Mouse (Mus musculus) neural tube, embryonic 15.5 days (tissue): ENCODE measurements around the gene Tbc1d22a. TPM values are rescaled to one million over a fixed set of nuclear protein-coding genes. Genes with fewer than 3 reads are reported as not detected.

Experiments used
- ATAC-seq: fragments of 200-750 bp; cut with Nextera tagmentation; 2 replicates; pipeline ENCODE4 v1.8.0; 2017; ENCODE audit warnings: mild to moderate bottlenecking, moderate TSS enrichment, moderate library complexity; ENCODE audit not compliant: low FRiP score
- H3K27ac ChIP-seq: fragments of 300-500 bp; sonication (generic); replicated peaks from 2 replicates; pipeline ENCODE4 v1.5.1; 2015; ENCODE audit warnings: mild to moderate bottlenecking, inconsistent platforms
- H3K27me3 ChIP-seq: fragments of 300-500 bp; sonication (generic); replicated peaks from 2 replicates; pipeline ENCODE4 v1.6.1; 2015; ENCODE audit warnings: inconsistent platforms
- H3K36me3 ChIP-seq: fragments of 300-500 bp; sonication (generic); 2 replicates; pipeline ENCODE4 v1.6.1; 2015; ENCODE audit warnings: inconsistent platforms
- H3K4me1 ChIP-seq: fragments of 300-500 bp; sonication (generic); 2 replicates; pipeline ENCODE4 v1.6.1; 2015; ENCODE audit warnings: inconsistent platforms
- H3K4me2 ChIP-seq: fragments of 300-500 bp; sonication (generic); 2 replicates; pipeline ENCODE4 v1.6.1; 2015; ENCODE audit warnings: inconsistent platforms, mild to moderate bottlenecking, moderate library complexity
- H3K4me3 ChIP-seq: fragments of 300-500 bp; sonication (generic); replicated peaks from 2 replicates; pipeline ENCODE4 v1.5.1; 2015; ENCODE audit warnings: mild to moderate bottlenecking, inconsistent platforms
- H3K9ac ChIP-seq: fragments of 300-500 bp; sonication (generic); replicated peaks from 2 replicates; pipeline ENCODE4 v1.6.1; 2015; ENCODE audit warnings: mild to moderate bottlenecking, inconsistent platforms
- H3K9me3 ChIP-seq: fragments of 300-500 bp; sonication (generic); replicated peaks from 2 replicates; pipeline ENCODE4 v1.6.1; 2016; ENCODE audit warnings: inconsistent platforms
- WGBS: fragments of 180-500 bp; shearing (Covaris S2); methylation state at CpG from one replicate; pipeline ENCODE4 v1.1.7; 2015; ENCODE audit warnings: mixed read lengths; 5-methylcytosine and 5-hydroxymethylcytosine counted together
- polyA plus RNA-seq: library from polyadenylated mRNA; unstranded; fragments of >200 nt; fragmentation: Nextera tagmentation; extraction: Ambion mirVana; gene quantifications from 2 replicates; pipeline ENCODE4 v1.2.1, GENCODE M21; 2015

Gene Tbc1d22a
- polyA plus RNA-seq, 1 experiment from 2014 or later = 11.0 TPM

DNA sequence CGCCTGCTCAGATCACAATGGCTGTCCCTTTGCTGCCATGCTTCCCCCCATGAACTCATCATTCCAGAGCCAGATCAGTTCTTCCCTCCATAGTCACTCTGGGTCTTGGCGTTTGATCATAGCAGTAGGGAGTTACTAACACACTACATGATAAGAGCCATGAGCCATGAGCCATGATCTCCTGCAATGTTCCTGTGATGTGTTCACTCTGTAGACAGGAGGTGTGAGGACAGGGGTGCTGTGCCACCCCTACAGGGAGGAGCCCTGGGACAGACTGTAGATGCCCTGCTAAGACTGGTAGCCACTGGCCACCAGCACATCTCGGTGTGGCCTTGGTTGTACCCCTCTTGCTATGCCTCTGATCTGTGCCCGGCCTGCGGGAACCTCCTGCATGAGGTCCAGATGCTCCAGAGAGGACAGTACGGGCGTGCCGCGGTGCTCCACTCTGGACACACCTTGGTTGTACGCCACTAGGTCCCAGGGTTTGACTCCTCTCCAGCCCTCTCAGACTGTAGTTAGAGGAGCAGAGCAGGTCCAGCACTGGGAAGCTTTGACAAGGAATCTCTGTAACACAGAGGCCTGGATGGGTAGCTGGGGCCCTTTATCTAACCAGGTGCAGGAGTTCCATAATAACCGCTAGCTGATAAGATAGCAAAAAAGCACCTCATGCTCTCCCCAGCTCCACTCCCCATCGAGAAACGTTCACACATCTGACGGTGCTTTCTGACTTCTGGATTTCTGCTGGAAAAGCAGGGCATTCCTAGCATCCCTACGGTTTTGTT is 224.9 kb downstream of the Tbc1d22a start:
- H3K27ac ChIP-seq = no peak overlapping the region
- H3K9me3 ChIP-seq = no peaks in the 10 kb centered on the region
- 0 out of 2 replicates have a peak, but pooled peaks cover 2% of the 10 kb centered on the region for H3K4me1 ChIP-seq
- 92% methylated on average over 15 of the region's 15 CpGs for WGBS
- H3K4me3 ChIP-seq = no peak overlapping the region
- no peaks in the 10 kb centered on the region for H3K27me3 ChIP-seq
- no peak overlapping the region for H3K9ac ChIP-seq
- no peak overlapping the region for H3K4me2 ChIP-seq
- H3K36me3 ChIP-seq = no peaks in the 10 kb centered on the region
- ATAC-seq = no peak

DNA sequence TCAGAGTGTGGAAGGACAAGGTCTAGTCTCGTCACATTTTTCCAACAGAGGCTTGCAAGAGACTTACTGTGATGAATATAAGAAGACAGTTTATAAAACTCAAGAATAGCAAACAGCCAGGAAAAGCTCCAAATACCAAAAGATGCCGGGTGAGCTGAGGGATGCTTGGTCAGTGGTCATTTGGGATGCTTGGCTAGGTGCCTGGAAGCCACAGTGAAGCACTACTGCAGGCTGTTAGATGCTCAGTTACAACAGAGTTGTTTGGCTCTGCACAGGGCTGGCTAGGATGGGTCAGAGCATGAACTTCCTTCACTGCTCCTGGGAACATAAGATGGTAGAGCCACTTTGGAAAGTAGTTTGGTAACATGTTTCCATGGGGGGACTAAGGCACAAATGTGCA is 230.0 kb downstream of the Tbc1d22a start:
- no peaks in the 10 kb centered on the region for H3K27me3 ChIP-seq
- ATAC-seq = no peak
- H3K27ac ChIP-seq = no peak overlapping the region
- H3K9me3 ChIP-seq = no peaks in the 10 kb centered on the region
- WGBS = 79% methylated on average over 2 of the region's 2 CpGs
- H3K36me3 ChIP-seq = no peaks in the 10 kb centered on the region
- no peak overlapping the region for H3K9ac ChIP-seq
- H3K4me1 ChIP-seq = no peaks in the 10 kb centered on the region
- H3K4me3 ChIP-seq = no peak overlapping the region
- H3K4me2 ChIP-seq = no peak overlapping the region

DNA sequence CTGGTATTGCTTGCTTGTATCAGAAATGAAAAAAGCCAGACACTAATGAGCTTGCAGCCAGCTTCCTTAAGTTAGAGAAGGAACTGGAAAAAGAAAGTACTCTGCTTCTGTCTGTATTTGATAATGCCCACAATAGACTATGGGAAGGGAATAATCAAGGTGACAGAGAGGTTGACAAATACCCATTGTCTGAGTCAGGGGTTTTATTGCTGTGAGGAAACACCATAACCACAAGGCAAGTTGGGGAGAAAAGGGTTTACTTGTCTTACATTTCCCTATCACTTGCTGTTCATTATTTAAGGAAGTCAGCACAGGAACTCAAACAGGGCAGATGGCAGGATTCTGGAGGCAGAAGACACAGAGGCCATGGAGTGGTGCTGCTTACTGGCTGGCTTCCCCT is 231.8 kb downstream of the Tbc1d22a start:
- Histone ChIP-seq H3K4me2 (no peak overlapping the region), H3K36me3 (no peaks in the 10 kb centered on the region), H3K27me3 (no peaks in the 10 kb centered on the region), H3K27ac (no peak overlapping the region), H3K9ac (no peak overlapping the region), H3K4me3 (no peak overlapping the region), H3K9me3 (no peaks in the 10 kb centered on the region), H3K4me1 (no peaks in the 10 kb centered on the region)
- ATAC-seq = no peak

DNA sequence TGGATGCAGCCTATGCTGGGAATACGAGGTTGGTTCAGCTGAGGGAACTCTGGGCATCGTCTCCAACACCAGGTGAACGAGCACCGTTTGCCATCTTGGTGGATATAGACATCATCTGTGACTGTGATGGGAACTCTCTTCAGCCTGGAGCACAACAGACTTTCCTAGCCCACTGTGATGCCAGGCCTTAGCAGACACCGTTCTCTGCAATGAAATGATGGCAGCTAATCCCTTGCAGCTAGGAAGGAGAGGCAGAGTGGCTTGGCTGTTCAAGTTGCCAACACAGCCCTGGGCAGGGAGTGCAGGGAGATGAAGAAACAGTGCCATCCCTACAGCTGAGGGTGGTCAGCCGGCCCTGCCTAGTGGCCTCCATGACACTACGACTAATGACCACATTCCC is 233.0 kb downstream of the Tbc1d22a start:
- H3K9me3 ChIP-seq = no peaks in the 10 kb centered on the region
- H3K4me2 ChIP-seq = no peak overlapping the region
- H3K4me1 ChIP-seq = no peaks in the 10 kb centered on the region
- H3K4me3 ChIP-seq = no peak overlapping the region
- H3K27me3 ChIP-seq = no peaks in the 10 kb centered on the region
- 82% methylated on average over 7 of the region's 7 CpGs for WGBS
- H3K36me3 ChIP-seq = no peaks in the 10 kb centered on the region
- ATAC-seq = no peak
- no peak overlapping the region for H3K27ac ChIP-seq
- no peak overlapping the region for H3K9ac ChIP-seq

DNA sequence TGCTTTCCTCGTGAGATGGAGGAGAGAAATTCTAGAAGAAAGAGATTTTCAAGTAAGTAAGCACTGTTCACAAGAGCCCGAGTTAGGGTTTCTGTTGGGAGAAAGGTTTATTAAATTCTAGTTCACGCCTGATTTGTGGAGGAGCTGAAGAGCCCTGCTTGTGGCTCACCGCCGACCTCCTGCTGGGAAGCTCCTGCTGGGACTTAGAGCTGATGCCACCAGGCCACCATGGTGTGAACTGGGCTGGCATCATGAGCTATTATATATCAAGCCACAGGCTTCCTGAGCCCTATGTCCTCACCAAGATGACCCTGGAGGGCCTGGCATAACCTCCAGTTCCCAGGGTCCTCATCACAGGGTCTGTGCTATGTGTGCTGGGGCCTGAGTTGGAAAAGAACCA is 235.0 kb downstream of the Tbc1d22a start:
- WGBS = 83% methylated on average over 5 of the region's 5 CpGs
- H3K36me3 ChIP-seq = no peaks in the 10 kb centered on the region

DNA sequence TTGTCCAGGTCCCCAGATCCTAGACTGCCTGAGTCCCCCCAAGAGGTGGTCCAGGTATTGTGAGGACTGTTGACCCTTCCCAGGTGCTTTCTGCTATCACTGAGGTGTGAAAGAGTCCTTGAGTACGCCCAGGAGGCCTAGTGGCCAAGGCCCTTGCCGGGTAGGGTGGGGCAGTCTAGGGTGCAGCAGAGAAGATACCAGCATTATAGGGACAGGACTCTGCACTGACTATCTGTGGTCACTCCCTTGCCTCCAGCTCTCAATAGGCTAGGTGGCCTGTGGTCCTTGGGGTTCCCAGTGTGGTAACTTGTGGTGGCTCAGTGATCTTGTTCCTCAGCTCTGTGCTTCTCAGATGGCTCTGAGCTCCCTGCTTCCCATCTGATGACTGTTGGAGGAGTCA is 235.5 kb downstream of the Tbc1d22a start:
- H3K4me2 ChIP-seq = no peak overlapping the region
- no peaks in the 10 kb centered on the region for H3K9me3 ChIP-seq
- no peak overlapping the region for H3K27ac ChIP-seq
- H3K27me3 ChIP-seq = no peaks in the 10 kb centered on the region
- no peak overlapping the region for H3K4me3 ChIP-seq
- WGBS = 87% methylated on average over 2 of the region's 2 CpGs
- H3K4me1 ChIP-seq = no peaks in the 10 kb centered on the region
- no peaks in the 10 kb centered on the region for H3K36me3 ChIP-seq
- no peak overlapping the region for H3K9ac ChIP-seq
- ATAC-seq = no peak

More for the DNA sequence above, 235.0 kb downstream of the Tbc1d22a start:
- Histone ChIP-seq H3K27ac (no peak overlapping the region), H3K4me3 (no peak overlapping the region), H3K9me3 (no peaks in the 10 kb centered on the region), H3K27me3 (no peaks in the 10 kb centered on the region), H3K9ac (no peak overlapping the region), H3K4me1 (no peaks in the 10 kb centered on the region), H3K4me2 (no peak overlapping the region)
- ATAC-seq = no peak

DNA sequence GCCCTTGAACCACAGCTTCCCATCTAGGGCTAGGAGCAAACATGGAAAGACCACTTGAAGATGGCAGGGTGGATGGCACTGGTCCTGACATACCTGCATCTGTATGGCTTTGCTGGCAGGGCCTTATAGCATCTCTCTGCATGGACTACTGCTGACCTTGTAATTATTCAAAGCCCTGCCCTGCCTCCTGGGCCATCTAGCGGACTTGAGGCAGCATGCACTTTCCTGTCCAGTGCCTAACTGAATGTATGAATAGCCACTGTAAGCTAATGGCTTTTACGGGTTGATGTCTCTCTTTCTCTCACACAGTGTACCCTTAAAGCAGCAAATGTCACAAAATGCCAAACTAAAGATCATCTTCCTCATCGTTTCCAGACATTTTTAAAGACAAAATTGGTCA is 245.2 kb downstream of the Tbc1d22a start:
- Histone ChIP-seq H3K9ac (no peak overlapping the region), H3K4me1 (peaks cover 10% of the 10 kb centered on the region), H3K4me2 (no peak overlapping the region), H3K4me3 (no peak overlapping the region), H3K27me3 (no peaks in the 10 kb centered on the region), H3K27ac (no peak overlapping the region), H3K9me3 (no peaks in the 10 kb centered on the region), H3K36me3 (no peaks in the 10 kb centered on the region)
- WGBS = 61% methylated on average over 3 of the region's 3 CpGs
- ATAC-seq = no peak

DNA sequence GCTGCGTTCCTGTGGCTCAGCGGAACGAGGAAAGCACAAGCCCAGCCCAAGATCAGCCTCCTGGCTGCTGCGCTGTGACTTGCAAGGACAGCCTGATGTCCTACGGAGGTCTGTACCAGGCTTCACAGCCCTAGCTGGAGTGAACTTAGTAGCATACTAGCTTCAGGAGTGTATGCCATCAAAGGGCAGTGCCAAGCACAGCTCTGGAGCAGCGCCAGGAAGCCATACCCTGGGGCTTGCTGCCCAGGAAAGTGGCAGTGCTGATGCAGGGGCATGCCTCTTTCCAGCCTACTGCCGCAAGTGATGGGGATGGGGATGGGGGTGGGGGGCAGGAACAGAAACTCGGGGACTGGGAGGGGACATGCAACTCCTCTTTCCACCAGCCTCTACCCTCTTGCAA is 248.4 kb downstream of the Tbc1d22a start:
- Histone ChIP-seq H3K4me2 (no peak overlapping the region), H3K9me3 (0 out of 2 replicates have a peak, but pooled peaks cover 2% of the 10 kb centered on the region), H3K4me1 (peaks cover 10% of the 10 kb centered on the region), H3K4me3 (no peak overlapping the region), H3K27ac (no peak overlapping the region), H3K9ac (no peak overlapping the region), H3K27me3 (no peaks in the 10 kb centered on the region), H3K36me3 (no peaks in the 10 kb centered on the region)
- WGBS = 62% methylated on average over 8 of the region's 8 CpGs
- no peak for ATAC-seq

DNA sequence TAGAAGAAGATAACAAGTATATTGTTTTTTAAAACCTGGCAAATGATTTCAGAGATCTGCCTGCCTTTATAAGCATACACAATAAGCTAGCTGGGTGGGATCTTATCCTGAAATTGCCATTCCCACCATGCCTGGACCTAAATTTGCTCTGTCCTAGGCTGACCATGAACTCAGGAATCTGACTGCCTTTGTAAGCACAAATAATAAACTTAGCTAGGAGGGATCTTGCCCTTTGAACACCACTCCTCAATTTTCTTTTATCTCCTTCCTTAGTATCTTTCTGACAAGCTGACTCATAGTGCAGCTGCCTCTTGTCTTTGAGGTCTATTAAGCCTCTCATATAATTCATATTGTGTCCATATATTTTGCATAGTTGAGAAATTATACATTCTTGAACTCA is 253.8 kb downstream of the Tbc1d22a start:
- H3K27me3 ChIP-seq = no peaks in the 10 kb centered on the region
- no peak overlapping the region for H3K4me2 ChIP-seq
- ATAC-seq = no peak

DNA sequence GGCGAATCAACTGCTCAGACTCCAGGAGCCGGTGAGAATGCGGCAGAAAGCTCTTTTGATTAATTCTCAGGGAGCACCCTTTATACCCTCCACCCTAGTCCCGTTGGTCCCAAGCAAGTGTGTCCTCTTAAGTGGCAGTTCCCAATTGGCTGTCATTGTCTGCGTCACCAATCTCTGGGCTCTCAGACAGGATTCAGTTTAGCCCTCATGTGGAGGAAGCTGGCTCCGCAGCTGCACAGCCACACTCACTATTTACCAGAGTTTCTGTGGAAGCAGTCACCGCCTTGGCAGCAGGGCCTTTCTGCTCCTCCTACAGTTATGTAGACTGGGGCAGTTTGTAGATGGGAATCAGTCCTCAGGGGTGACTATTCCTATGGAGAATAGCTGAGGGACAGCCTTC is 256.9 kb downstream of the Tbc1d22a start:
- Histone ChIP-seq H3K27ac (no peak overlapping the region), H3K36me3 (no peaks in the 10 kb centered on the region), H3K9ac (no peak overlapping the region), H3K27me3 (0 out of 2 replicates have a peak, but pooled peaks cover 5% of the 10 kb centered on the region), H3K4me2 (no peak overlapping the region), H3K9me3 (peaks cover 14% of the 10 kb centered on the region; the same call in 1 of the 2 replicates), H3K4me1 (peaks cover 3% of the 10 kb centered on the region; the same call in 1 of the 2 replicates), H3K4me3 (no peak overlapping the region)
- no peak for ATAC-seq
- WGBS = 77% methylated on average over 7 of the region's 7 CpGs

More for the DNA sequence above, 253.8 kb downstream of the Tbc1d22a start:
- no peak overlapping the region for H3K4me3 ChIP-seq
- H3K36me3 ChIP-seq = no peaks in the 10 kb centered on the region
- H3K27ac ChIP-seq = no peak overlapping the region
- H3K4me1 ChIP-seq = 0 out of 2 replicates have a peak, but pooled peaks cover 3% of the 10 kb centered on the region
- peaks cover 14% of the 10 kb centered on the region; the same call in 1 of the 2 replicates for H3K9me3 ChIP-seq
- no peak overlapping the region for H3K9ac ChIP-seq

DNA sequence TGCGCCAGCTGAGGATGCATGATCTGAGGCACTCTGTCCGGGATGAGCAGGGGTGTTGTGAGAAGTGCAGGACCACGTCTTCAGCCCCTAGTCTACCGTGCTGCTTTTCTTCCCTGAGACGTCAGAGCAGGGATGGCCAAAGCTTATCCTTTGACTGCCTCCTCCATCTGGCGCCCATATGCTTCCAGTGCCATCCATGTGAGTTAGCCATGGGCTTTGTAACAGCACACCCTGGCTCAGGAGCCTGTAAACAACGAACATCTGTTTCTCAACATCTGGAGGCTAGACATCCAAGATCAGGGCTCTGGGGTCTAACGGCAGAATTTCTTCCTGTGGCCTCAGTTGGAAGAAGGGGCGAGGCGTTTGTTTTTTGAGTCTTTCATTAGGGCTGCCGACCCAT is 259.2 kb downstream of the Tbc1d22a start:
- Histone ChIP-seq H3K4me2 (no peak overlapping the region), H3K27me3 (0 out of 2 replicates have a peak, but pooled peaks cover 5% of the 10 kb centered on the region), H3K27ac (no peak overlapping the region), H3K36me3 (no peaks in the 10 kb centered on the region), H3K4me3 (no peak overlapping the region), H3K9me3 (peaks cover 7% of the 10 kb centered on the region; the same call in 1 of the 2 replicates), H3K9ac (no peak overlapping the region), H3K4me1 (peaks cover 25% of the 10 kb centered on the region)
- ATAC-seq = no peak
- WGBS = 77% methylated on average over 11 of the region's 11 CpGs

DNA sequence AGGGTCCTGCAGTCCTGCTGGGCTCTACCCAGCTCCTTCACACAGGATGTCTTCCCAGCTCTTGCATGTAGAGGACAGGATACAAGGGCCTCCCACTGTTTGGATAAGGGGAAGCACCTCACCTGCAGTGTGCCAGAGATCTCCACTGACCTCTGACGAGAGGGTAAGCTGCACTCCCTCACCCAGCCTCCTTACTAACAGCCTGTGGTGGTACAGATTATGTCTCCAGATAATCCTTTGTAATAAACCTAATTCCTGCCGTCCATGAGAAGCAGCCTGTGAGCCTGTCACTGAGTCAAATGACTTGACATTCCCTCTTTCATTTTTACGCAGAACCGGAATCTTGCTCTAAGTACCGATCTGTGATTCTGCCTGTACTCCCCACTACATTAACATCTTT is 260.7 kb downstream of the Tbc1d22a start:
- Histone ChIP-seq H3K27ac (no peak overlapping the region), H3K27me3 (0 out of 2 replicates have a peak, but pooled peaks cover 9% of the 10 kb centered on the region), H3K4me1 (peaks cover 32% of the 10 kb centered on the region), H3K4me2 (no peak overlapping the region), H3K9me3 (no peaks in the 10 kb centered on the region), H3K9ac (no peak overlapping the region), H3K4me3 (no peak overlapping the region), H3K36me3 (no peaks in the 10 kb centered on the region)
- WGBS = 73% methylated on average over 5 of the region's 5 CpGs
- ATAC-seq = no peak
